Mouse (Mus musculus): ENCODE results near the gene Negr1. TPM values are rescaled to one million over a fixed set of nuclear protein-coding genes. Genes with fewer than 3 reads are reported as not detected.
"Not testable (repeated sequence)": the region's sequence is repeated elsewhere in the genome, so short reads cannot be mapped to it uniquely, and the experiment has no call there.

The Negr1 gene
- total RNA-seq, 4 experiments from 2014 or later = 0.41 to 0.94 (median 0.84) TPM

DNA sequence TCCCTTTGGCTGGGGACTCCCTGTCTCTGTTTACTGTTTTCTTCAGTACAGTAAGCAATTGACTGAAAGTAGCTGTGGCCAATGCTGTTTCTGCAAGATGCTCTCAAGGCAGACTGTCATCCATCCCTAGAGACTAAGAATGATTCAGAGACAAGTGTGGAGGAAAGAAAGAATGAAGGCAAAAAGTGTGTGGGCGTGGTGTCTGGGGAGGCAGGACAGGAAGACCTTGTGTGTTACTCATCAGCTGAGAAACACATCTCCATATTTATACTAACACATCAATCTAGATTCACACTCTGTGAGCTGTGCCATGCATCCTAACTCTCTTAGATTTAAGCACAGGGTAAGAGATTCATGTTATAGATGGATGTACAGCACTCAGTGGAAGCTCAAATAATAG is 431.2 kb downstream of the Negr1 start:
- no peak for DNase-seq (ENCODE audit: low spot score)

GRCm38 (mm10) chr3:156999177-156999808 is 437.7 kb downstream of the Negr1 start:
- DNase-seq (ENCODE audit: low spot score) = no peak

- DNase-seq (ENCODE audit: low spot score) = no peak
These were observed 460.0 kb downstream of the Negr1 start for GRCm38 (mm10) chr3:157021632-157022031.

DNA sequence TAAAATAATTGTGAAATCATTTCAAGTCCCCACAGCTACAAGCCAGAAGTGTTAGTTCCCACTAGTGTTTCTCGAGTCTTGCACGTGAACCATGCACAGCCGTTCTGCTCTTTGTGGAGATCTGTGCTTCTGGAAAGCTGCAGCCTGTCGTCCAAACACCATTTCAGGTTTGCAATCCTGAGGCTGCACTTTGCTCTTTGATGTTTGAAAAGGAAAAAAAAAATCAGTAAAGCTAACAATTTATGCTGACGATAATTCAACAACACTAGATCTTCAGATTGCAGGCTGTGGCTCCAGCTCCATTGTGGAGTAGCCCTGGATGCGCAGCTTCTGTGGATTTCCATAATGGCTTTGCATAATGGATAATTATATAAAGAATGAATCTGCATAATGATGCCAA is 463.0 kb downstream of the Negr1 start:
- no peak for DNase-seq (ENCODE audit: low spot score)

DNA sequence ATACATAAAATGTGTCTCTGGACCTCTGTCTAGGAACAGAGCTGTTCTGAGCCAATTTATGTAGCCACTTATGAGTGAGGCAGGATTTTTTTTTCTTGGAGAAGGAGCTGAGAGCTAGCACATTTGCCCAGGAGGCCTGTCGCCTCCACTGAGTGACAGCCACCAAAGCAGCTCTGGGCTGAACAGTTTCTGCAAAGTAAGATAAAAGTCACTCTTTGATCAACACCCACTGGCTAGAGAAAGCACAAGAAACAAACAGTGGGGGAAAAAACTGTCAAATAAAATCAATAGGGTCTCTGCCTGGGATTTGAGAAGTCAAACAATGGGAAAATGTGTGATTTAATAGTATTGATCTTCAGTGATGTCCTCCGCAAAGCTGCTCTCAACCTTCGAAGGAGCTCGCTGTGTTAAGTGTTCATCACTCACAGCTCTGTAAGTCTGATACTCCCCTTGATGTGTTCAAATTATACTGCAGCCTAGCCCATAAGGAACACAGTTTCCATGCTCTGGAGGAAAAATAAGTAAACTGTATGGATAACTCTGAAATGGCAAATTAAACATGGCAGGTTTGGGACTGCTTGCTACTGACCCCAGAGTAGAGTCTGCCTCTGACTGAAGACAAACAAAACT is 470.0 kb downstream of the Negr1 start:
- DNase-seq (ENCODE audit: low spot score) = no peak

- no peak for DNase-seq (ENCODE audit: low spot score)
These were observed 474.4 kb downstream of the Negr1 start for GRCm38 (mm10) chr3:157036016-157036415.

- no peak for DNase-seq (ENCODE audit: low spot score)
These were observed 475.0 kb downstream of the Negr1 start for GRCm38 (mm10) chr3:157036568-157036967.

- no peak for DNase-seq (ENCODE audit: low spot score)
These were observed 479.0 kb downstream of the Negr1 start for GRCm38 (mm10) chr3:157040619-157041018.

DNA sequence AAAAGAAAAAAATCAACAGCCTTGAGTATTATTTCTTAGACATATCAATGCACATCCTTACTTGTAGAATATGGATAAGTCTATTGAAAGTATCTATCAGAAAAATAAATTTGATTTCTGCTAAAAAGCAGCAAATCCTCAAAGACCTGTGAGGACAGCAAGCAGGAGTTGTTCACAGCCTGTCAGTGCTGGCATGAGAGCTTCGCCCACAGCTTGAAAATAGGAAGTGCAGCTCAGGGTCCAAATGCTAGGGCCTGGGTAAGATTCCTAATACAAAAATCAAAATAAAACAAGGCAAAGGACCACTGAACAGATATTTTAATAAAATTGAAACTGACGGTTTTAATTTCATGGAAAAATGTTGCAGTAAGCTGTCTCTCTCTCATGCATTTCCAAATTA is 483.0 kb downstream of the Negr1 start:
- no peak for DNase-seq (ENCODE audit: low spot score)

GRCm38 (mm10) chr3:157064438-157064837 is 502.8 kb downstream of the Negr1 start:
- DNase-seq (ENCODE audit: low spot score) = not testable (repeated sequence)

- DNase-seq (ENCODE audit: low spot score) = no peak
These were observed 504.7 kb downstream of the Negr1 start for GRCm38 (mm10) chr3:157066331-157066730.

DNA sequence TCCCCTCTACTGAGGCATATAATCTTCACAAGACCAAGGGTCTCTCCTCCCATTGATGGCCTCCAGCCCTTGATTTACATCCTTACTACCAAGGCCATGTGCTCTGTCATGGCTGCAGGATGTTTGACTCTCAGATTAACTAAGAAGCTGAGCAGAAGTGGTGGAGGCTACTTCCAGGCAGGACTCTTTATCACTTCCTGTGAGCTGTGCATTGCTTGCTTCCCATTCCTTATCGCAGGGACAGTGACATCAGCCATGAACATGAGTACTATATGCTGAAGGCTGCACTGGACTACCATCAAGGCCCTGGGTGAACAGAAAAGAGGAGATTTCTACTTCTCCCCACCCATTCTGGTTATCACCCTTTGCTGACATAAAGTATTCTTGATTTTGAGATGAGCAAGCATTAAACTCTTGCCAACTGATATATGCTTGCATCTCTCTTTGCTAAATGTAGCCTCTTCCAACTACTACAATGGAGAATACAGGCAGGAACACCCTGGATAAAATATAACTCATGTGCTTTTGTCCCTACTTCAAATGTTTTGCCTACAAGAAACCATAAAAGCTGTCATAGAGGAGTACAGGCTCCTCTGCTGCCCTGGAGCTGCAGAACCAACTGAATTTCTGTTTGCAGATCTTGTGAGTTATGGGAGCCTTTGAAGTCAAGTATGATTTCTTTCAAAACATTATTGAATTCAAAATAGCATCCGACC is 517.8 kb downstream of the Negr1 start:
- DNase-seq (ENCODE audit: low spot score) = no peak

- no peak for DNase-seq (ENCODE audit: low spot score)
These were observed 518.3 kb downstream of the Negr1 start for GRCm38 (mm10) chr3:157079966-157080306.

DNA sequence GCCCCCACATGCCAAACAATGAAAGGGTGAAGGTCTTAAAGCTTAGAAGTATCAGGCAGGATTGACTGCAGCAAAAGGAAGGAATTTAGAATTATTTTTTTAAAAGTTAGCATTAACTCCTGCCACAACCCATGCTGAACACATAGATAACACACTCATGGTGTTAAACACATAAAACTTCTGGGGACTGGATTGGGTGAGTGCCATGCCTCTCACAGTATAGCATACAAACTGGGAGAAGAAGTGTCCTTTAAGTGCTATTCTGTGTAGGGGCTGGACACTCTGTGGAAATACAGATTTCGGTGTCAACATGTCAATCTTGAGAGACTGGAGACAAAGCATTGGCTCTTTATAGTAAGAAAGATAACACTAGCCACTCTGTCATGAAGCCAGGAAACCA is 519.0 kb downstream of the Negr1 start:
- DNase-seq (ENCODE audit: low spot score) = no peak

GRCm38 (mm10) chr3:157082808-157083784 is 521.5 kb downstream of the Negr1 start:
- DNase-seq (ENCODE audit: low spot score) = no peak

DNA sequence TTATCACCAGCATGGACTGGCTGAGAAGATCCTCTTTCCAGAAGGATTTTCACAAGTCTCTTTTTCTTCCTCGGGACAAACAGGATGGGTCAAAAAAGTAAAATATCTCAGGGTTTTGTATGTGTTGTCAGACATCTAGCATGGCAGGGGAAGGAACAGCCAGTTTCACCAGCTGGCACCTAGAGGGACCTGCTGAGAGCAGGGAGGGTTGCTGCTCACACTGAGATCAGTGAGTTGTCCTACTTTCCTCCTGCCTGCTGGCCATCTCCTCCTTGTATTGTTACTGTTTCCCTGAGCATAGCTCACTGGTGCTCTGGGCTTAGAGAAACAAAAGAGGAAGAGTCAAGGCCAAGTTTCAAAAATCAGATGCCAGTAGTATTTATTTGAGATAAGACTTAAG is 523.6 kb downstream of the Negr1 start:
- no peak for DNase-seq (ENCODE audit: low spot score)

- DNase-seq (ENCODE audit: low spot score) = no peak
These were observed 528.5 kb downstream of the Negr1 start for GRCm38 (mm10) chr3:157090051-157090450.

DNA sequence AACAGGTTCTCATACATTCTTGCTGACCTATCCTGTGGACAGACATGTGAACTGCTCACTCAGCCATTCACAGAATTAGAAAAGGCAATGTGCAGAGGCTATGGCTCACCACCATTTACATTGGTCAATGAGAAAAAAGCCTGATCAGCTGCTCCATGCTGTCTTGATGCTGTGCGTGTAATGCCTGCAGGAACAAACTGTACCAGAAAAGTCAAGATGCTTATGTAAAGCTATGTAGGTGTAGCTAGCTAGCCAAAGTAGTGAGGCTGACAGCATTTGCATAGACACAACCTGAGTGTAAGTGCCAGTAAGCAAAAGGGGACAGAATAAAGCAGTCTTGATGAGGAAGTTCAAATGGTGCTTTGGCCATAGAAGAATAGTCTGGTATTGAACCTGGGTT is 534.7 kb downstream of the Negr1 start:
- no peak for DNase-seq (ENCODE audit: low spot score)

DNA sequence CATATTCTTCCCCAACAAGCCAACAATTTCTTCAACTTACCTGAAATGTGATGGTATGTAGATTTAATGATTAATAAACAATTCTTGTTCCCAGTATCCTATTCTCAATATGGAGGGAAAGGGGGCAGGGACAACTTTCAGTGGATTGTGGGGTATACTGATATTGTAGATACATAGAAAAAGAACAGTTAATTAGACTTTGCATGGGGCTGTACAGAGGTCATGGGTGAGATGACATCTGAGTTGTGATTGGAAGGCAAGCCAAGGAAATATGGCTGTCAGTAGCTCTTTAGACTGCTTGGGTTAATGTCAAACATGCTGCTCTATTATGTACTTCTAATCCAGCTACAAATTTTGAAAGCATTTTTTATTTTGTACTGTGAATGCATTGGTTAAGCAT is 535.9 kb downstream of the Negr1 start:
- no peak for DNase-seq (ENCODE audit: low spot score)

DNA sequence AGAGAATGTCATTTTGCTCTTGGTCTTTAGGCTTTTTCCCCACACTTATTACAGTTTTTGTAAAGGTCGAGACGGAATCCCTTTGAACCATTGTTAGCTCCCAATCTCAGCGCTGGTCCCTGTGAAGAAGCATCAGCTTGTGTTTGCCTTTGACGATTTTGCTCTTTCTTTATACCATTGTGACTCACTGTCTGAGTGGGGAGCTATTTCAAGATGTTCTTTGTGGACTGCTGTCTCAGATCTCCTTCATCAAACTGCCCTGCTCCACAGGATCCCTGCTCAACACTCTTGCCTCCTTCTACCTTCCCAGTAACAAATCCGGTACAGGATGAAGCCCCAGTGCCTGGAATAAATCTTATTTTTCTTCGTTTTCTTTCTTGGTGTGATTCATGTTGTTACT is 536.8 kb downstream of the Negr1 start:
- no peak for DNase-seq (ENCODE audit: low spot score)

DNA sequence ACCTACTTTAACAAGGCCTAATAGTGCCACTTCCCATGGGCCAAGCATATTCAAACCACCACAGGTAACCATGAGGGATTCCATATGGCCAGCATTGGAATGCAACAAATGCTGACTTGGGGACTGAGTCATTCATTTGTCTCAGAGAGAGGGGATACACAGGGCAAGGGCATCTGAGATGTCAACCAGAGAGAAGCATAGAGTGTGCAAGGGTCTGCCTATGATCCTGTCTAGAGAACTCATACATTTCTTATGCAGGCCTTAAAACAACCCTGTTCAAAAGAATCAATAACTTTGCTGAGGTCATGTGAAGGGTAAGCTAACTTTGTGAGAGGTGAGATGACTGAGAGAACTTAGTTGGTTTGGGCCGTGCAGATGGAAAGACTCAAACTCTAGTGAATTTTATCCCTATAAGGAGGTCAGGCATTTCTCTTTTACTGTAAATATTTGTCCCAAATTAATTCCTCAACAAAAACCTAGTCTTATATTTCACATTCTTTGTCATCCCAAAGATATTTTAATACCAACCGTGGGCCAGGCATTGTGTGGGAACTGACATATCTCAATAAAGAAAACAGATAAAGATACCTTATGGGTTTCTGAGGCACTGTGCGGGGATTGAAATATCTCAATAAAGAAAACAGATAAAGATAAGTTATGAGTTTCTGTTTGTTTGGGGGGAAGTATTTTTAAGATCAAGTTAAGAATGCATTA is 543.4 kb downstream of the Negr1 start:
- no peak for DNase-seq (ENCODE audit: low spot score)
